Mouse (Mus musculus) lung, adult 2 months (tissue): ENCODE results near the gene Mlh1.

ENCODE experiments used
- CTCF ChIP-seq: fragments of 200-500 bp; IDR thresholded peaks from 2 replicates; pipeline ENCODE4 v1.5.1; 2011; ENCODE audit warnings: mild to moderate bottlenecking, low read length, control low read depth; ENCODE audit not compliant: insufficient read depth
- POLR2A ChIP-seq: fragments of 200-500 bp; IDR thresholded peaks from 2 replicates; pipeline ENCODE4 v1.6.1; 2011; ENCODE audit warnings: low read depth, mild to moderate bottlenecking, control low read depth, low read length, borderline replicate concordance; ENCODE audit errors: extremely low read depth

DNA sequence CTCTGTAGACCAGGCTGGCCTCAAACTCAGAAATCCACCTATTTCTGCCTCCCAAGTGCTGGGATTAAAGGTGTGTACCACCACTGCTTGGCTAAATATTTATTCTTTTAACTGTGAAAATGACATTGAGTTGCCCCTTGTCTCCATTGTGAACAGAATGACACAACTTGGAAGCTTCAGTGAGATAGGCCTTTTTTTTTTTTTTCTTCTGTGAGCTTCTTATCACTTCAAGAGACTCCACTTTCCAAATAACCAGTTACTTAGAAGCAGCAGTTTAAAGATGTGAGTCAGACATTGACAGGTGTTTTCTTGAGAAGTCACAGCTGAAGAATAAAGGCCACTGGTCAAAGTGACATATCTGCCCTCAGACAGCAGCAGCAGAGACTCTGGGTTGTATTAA lies 71.4 kb downstream of the Mlh1 start:
- TF ChIP-seq CTCF (no peak), POLR2A (no peak)
